Mouse (Mus musculus): Measurements from ENCODE around the gene Fbxl19.
"Not testable (repeated sequence)": the region's sequence is repeated elsewhere in the genome, so short reads cannot be mapped to it uniquely, and the experiment has no call there.

Gene Fbxl19

GRCm38 (mm10) chr7:127730170-127730569 lies 14.2 kb upstream of the Fbxl19 start:
- DNase-seq: no peak

- DNase-seq: not testable (repeated sequence)
Observed at GRCm38 (mm10) chr7:127732066-127732465, 12.3 kb upstream of the Fbxl19 start, which contains the start of gene Ctf2. Gene Ctf2, minus strand, starts transcription at chr7:127732166.

GRCm38 (mm10) chr7:127745251-127745651 lies 908 bp downstream of the Fbxl19 start:
- DNase-seq: peak; percentile 93 to 96

DNA sequence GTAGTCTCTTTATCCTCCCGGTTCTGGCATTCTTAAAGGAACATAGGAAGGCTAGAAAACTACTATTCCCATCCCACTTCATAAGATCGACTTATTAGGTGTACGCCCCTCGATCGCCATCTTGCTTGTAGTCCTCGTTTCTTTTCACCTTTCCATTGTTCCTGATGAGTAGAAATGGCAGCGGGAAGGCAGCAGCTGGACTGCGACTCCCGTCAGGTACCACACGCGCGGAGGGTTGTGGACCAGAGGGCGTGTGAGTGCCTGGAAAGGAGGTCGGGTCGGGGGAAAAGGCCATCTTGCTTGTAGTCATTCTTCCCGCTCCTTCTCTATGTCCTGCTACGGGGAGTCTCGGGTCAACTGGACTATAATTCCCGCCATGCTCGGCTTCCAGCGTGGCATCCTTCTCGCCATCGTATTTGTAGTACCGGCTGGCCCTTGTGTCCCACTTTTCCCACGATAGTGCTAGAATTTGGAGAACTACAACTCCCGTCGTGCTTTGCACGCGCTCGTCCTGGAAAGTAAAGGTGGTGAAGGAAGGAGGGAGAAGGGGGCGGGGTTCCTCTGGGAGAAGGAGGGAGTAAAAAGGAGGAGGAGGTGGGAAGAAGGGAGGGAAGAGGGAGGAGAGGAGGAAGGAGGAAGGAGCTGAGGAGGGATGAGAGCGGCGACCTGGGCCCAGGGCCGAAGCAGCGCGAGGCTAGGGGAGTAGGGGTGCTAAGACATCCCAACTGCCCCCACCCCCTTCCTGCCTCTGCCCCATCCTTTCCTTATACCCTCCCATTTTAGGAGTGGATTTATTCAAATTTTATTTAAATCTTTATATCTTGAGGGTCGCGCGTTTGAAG lies 1.5 kb downstream of the Fbxl19 start:
- peak; percentile 97 to 99 for DNase-seq

DNA sequence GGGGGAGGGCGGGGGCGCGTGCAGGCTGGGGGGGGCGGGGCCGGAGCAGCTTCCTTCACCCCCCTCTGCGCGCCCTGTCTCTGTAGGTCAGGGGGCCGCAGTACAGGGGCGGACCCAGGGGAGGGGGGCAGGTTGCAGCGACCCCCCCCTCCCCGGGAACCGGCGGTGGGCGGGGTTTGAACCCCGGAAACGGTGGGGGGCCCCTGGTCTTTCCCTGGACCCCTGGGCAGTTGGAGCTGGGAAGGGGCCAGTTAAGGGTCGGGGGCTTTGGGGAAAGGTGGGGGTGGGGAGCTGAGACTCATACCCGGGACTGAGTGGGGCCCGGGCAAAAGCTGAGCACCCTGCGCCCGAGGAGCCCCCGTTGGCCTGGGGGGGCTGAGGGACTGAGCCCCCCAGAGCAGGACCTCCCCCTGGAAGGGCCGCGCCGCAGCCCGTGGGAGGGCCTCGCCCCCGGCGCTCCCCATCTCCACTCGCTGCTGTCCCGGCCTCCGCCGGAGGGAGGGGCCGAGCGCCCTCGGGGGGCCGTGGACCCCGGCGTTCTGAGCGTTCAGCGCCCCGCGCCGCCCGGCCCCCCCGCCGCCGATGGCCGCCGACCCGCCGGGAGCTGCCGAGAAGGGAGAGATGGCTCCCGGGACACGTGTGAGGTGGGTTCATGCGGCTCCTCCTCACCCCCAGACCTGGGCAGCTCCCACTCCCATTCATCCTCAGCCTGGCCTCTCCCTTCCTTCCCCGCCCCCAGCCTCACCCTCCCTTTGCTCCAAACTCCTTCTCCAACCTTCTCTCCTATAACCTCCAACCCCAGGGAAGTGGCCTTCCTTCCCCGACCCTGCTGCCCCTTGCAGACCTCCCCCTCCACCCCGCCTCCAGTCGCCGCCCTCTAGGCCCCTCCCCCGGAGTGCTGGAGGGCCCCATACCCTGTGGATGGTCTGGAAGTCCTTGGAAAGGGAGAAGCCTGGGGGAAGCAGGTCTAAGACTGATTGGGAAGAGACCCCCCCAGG lies 2.5 kb downstream of the Fbxl19 start:
- peak; percentile 78 to 81 for DNase-seq

- no peak for DNase-seq
Observed at GRCm38 (mm10) chr7:127747559-127748234, 3.4 kb downstream of the Fbxl19 start.

GRCm38 (mm10) chr7:127748235-127748560 lies 3.9 kb downstream of the Fbxl19 start:
- DNase-seq: no peak

DNA sequence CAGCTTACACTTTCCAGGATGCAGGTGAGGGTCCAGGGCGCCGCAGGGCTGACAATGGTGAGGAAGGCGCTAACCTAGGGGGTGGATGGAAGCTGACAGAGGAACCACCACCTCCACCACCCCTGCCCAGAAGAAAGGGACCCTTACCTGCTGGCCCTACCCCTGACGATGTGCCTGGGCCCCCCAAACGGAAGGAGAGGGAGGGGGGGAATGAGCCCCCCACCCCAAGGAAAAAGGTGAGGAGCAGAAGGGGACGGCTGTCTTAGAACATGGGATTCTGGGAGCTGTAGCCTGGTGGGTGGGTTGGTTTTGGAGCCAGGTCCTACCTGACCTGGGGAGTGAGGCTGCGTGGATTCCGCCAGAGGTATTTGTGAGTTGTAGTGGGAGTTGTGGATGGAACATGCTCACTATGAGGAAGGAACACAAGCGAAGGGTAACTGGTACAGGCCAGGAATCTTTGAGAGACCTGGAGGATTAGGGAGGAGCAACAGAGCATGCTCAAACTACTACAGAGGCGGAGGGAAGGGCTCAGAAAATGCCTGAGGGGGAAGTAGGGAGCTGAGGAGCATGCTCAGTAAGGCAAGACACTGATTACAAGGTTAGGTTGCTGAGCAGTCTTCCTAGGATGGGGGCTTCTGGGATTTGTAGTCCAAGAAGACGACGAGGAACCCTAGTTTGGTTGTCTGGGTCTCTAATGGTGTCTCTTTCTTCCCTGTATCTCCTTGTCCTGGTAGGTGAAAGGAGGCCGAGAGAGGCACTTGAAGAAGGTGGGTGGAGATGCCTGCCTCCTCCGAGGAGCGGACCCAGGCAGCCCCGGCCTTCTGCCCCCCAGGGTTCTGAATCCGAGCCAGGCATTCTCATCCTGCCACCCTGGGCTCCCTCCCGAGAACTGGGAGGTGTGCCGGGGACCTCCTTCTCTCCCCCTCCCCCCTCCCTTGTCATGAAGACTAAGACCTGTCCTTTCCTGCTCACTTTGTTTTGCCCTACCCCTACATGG lies 6.1 kb downstream of the Fbxl19 start:
- DNase-seq: peak; percentile 51 to 52

DNA sequence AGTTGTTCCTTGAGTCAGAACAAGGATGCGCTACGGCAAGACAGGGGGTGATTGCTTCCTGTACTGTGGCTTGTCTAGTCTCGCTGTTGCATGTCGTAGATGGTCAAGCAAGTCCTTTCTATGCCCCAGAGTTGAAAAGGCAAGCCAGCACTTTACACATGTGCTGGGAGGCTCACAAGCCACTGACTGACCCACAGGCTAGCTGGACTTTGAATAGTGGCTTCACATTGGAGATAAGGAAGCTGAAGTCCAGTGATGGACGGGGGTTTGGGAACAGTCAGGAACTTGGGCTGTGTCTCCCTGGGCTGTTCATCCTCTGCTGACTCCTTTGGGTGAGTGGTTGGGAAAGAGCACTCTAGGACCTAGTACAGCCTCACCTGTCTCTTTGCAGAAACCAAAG lies 7.3 kb downstream of the Fbxl19 start:
- DNase-seq: no peak

- no peak for DNase-seq
Observed at GRCm38 (mm10) chr7:127752069-127752468, 7.7 kb downstream of the Fbxl19 start.

- DNase-seq: no peak
Observed at GRCm38 (mm10) chr7:127753158-127753557, 8.8 kb downstream of the Fbxl19 start.

- no peak for DNase-seq
Observed at GRCm38 (mm10) chr7:127753741-127754140, 9.4 kb downstream of the Fbxl19 start.

DNA sequence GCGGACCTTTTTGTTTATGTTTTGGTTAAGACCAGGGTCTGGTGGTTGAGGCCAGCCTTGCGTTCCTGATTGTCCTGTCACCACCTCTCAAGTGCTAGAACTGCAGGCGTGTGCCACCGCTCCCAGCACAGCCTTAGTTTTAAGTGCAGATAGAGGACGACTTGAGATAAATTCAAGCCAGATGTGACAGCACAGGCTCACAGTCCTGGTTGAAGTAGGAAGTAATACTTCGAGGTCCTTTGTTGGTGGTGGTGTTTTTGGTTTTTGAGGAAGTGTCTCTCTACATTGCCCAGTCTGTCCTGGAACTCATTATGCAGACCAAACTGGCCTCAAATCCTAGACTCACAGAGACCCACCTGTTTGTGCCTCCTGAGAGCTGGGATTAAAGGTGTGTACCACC lies 15.4 kb downstream of the Fbxl19 start:
- DNase-seq: no peak

GRCm38 (mm10) chr7:127760478-127760877 lies 16.1 kb downstream of the Fbxl19 start:
- no peak for DNase-seq

DNA sequence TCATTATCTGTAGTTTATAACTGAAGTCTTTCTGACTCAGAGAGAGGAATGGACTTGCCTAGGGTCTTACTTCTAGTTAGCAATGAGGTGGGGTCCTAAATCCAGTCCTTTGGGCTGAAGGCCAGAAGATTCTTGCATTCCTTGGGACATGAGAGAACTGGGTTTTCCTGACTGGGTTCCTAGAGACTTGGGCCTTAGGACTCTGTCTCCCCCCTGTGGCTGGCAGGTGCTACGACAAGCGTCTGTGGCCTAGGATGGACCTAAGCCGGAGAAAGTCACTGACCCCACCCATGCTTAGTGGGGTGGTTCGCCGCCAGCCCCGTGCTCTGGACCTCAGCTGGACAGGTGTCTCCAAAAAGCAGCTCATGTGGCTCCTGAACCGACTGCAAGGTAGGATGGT lies 16.7 kb downstream of the Fbxl19 start:
- DNase-seq: peak; percentile 85 to 88

GRCm38 (mm10) chr7:127763642-127764041 lies 19.3 kb downstream of the Fbxl19 start:
- no peak for DNase-seq

GRCm38 (mm10) chr7:127765756-127766155 lies 21.4 kb downstream of the Fbxl19 start:
- DNase-seq: no peak

- no peak for DNase-seq
Observed at GRCm38 (mm10) chr7:127766851-127767609, 22.7 kb downstream of the Fbxl19 start.

DNA sequence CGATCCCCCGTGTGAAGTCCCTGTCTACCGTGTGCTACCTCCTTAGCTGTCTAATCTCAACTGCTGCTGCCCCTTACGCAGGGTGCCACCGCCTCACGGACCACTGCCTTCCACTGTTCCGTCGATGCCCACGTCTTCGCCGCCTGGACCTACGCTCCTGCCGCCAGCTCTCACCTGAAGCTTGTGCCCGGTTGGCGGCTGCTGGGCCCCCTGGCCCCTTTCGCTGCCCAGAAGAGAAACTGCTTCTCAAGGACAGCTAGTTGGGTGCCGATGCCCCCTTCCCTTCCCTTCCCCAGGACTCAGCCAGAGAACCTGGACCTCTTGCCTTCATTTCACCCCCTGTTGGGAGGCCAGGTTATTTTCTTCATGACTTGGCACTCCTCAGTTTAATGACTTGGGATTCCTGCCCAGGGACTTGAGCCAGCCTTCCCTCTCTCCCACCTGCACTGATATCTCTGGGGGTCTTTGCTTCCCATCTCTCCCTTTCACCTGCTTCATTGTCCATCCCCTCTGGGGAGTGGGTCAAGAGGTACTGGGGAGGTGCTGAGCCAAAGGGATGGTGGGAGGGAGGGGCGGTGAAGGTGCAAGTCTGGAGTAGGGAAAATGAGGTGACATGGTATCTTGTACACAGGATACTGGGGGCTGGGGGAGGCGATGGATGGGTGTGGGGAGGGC lies 23.5 kb downstream of the Fbxl19 start:
- peak; percentile 40 to 47 for DNase-seq

- DNase-seq: peak; percentile 45 to 58
Observed at GRCm38 (mm10) chr7:127768346-127768996, 24.1 kb downstream of the Fbxl19 start.
